Mouse (Mus musculus) forebrain, embryonic 10.5 days (tissue): ENCODE results near the gene Cyp2c54. TPM values are rescaled to one million over a fixed set of nuclear protein-coding genes. Genes with fewer than 3 reads are reported as not detected.
"Not testable (repeated sequence)": the region's sequence is repeated elsewhere in the genome, so short reads cannot be mapped to it uniquely, and the experiment has no call there.

ENCODE experiments used
- DNase-seq: peaks from one replicate; pipeline ENCODE4 v3.0.0-alpha.2; 2017; ENCODE audit warnings: low spot score; ENCODE audit errors: extremely low spot score
- H3K27ac ChIP-seq: fragments of 300-500 bp; sonication (generic); 2 replicates; pipeline ENCODE4 v1.5.1; 2016; ENCODE audit warnings: mild to moderate bottlenecking
- H3K27me3 ChIP-seq: fragments of 300-500 bp; sonication (generic); 2 replicates; pipeline ENCODE4 v1.6.1; 2016; ENCODE audit warnings: mild to moderate bottlenecking; ENCODE audit not compliant: poor library complexity, severe bottlenecking
- H3K36me3 ChIP-seq: fragments of 300-500 bp; sonication (generic); replicated peaks from 2 replicates; pipeline ENCODE4 v1.6.1; 2016; ENCODE audit warnings: mild to moderate bottlenecking, moderate library complexity
- H3K4me1 ChIP-seq: fragments of 300-500 bp; sonication (generic); 2 replicates; pipeline ENCODE4 v1.6.1; 2016
- H3K4me3 ChIP-seq: fragments of 300-500 bp; sonication (generic); 2 replicates; pipeline ENCODE4 v1.5.1; 2016; ENCODE audit warnings: mild to moderate bottlenecking, moderate library complexity
- H3K9me3 ChIP-seq: fragments of 300-500 bp; sonication (generic); 2 replicates; pipeline ENCODE4 v1.6.1; 2016; ENCODE audit warnings: mild to moderate bottlenecking, moderate library complexity
- WGBS: fragments of 180-500 bp; shearing (Covaris S2); methylation state at CpG from one replicate; pipeline ENCODE4 v1.1.7; 2016; 5-methylcytosine and 5-hydroxymethylcytosine counted together
- polyA plus RNA-seq: library from polyadenylated mRNA; unstranded; fragments of >200 nt; fragmentation: Nextera tagmentation; extraction: Ambion mirVana; gene quantifications from 2 replicates; pipeline ENCODE4 v1.2.1, GENCODE M21; 2016

Gene Cyp2c54
- polyA plus RNA-seq, result not detected in 2 replicates

GRCm38 (mm10) chr19:40073701-40074100, at the start of gene Cyp2c54:
Gene Cyp2c54 (minus strand): TSS chr19:40073827.
- no peaks in the 10 kb centered on the region for H3K27me3 ChIP-seq
- H3K4me3 ChIP-seq, result no peak within 1 kb of the TSS
- no peaks in the 10 kb centered on the region for H3K36me3 ChIP-seq
- no peak for DNase-seq
- H3K4me1 ChIP-seq, result no peaks in the 10 kb centered on the region
- H3K27ac ChIP-seq, result no peak within 1 kb of the TSS
- no peaks in the 10 kb centered on the region for H3K9me3 ChIP-seq

- H3K36me3 ChIP-seq, DNase-seq, H3K4me1 ChIP-seq, H3K27me3 ChIP-seq, H3K9me3 ChIP-seq, H3K27ac ChIP-seq, H3K4me3 ChIP-seq: not testable (repeated sequence)
- WGBS, result 86% methylated on average over 13 of the region's 13 CpGs
Observed at GRCm38 (mm10) chr19:40119624-40120023, 46.0 kb upstream of the Cyp2c54 start.

- H3K27ac ChIP-seq, result no peak overlapping the region
- H3K4me1 ChIP-seq, result no peaks in the 10 kb centered on the region
- no peak for DNase-seq
- H3K27me3 ChIP-seq, result no peaks in the 10 kb centered on the region
- H3K9me3 ChIP-seq, result no peaks in the 10 kb centered on the region
- WGBS, result 82% methylated on average over 3 of the region's 3 CpGs
- no peaks in the 10 kb centered on the region for H3K36me3 ChIP-seq
- H3K4me3 ChIP-seq, result no peak overlapping the region
Observed at GRCm38 (mm10) chr19:40091111-40091510, 17.5 kb upstream of the Cyp2c54 start.

GRCm38 (mm10) chr19:40089421-40089820, 15.8 kb upstream of the Cyp2c54 start, which contains the start of gene Cyp2c50:
Gene Cyp2c50 (plus strand): TSS chr19:40089688.
- H3K27me3 ChIP-seq, DNase-seq, H3K4me1 ChIP-seq, H3K27ac ChIP-seq, H3K4me3 ChIP-seq, H3K36me3 ChIP-seq, H3K9me3 ChIP-seq: not testable (repeated sequence)
- 86% methylated on average over 1 of the region's 1 CpGs for WGBS

GRCm38 (mm10) chr19:40088381-40088780, 14.8 kb upstream of the Cyp2c54 start:
- no peaks in the 10 kb centered on the region for H3K9me3 ChIP-seq
- WGBS, result 100% methylated on average over 1 of the region's 1 CpGs
- no peak for DNase-seq
- no peaks in the 10 kb centered on the region for H3K36me3 ChIP-seq
- no peaks in the 10 kb centered on the region for H3K4me1 ChIP-seq
- H3K4me3 ChIP-seq, result no peak overlapping the region
- H3K27ac ChIP-seq, result no peak overlapping the region
- H3K27me3 ChIP-seq, result no peaks in the 10 kb centered on the region

GRCm38 (mm10) chr19:39992140-39992539, 81.5 kb downstream of the Cyp2c54 start, which contains the start of gene Cyp2c37:
Gene Cyp2c37 (plus strand): TSS chr19:39992424.
- not testable (repeated sequence) for H3K36me3 ChIP-seq, H3K27me3 ChIP-seq, H3K9me3 ChIP-seq, H3K27ac ChIP-seq, H3K4me3 ChIP-seq, H3K4me1 ChIP-seq, DNase-seq
- WGBS, result 86% methylated on average over 1 of the region's 1 CpGs

- no peaks in the 10 kb centered on the region for H3K4me1 ChIP-seq
- H3K4me3 ChIP-seq, result no peak overlapping the region
- no peak overlapping the region for H3K27ac ChIP-seq
- no peaks in the 10 kb centered on the region for H3K27me3 ChIP-seq
- WGBS, result 81% methylated on average over 2 of the region's 2 CpGs
- no peak for DNase-seq
- no peaks in the 10 kb centered on the region for H3K36me3 ChIP-seq
- H3K9me3 ChIP-seq, result no peaks in the 10 kb centered on the region
Observed at GRCm38 (mm10) chr19:39989471-39989870, 84.2 kb downstream of the Cyp2c54 start.

Other genes with a start within 250 kb of the Cyp2c54 start
- gene Cyp2c69, start 187.0 kb downstream of the Cyp2c54 start, polyA plus RNA-seq, result not detected in 2 replicates
- gene Cyp2c37, start 81.4 kb downstream of the Cyp2c54 start, polyA plus RNA-seq, result not detected in 2 replicates
- not detected in 2 replicates for gene Cyp2c50, start 15.9 kb upstream of the Cyp2c54 start, polyA plus RNA-seq
- gene Cyp2c70, start 113.5 kb upstream of the Cyp2c54 start, polyA plus RNA-seq, result not detected in 2 replicates
- gene Pdlim1, start 198.0 kb upstream of the Cyp2c54 start, polyA plus RNA-seq, result 96.1 and 108 TPM in 2 replicates